Mouse (Mus musculus) heart, postnatal 0 days (tissue): ENCODE results near the gene Cry2. TPM values are rescaled to one million over a fixed set of nuclear protein-coding genes. Genes with fewer than 3 reads are reported as not detected.
A peak's percentile ranks its signal among the peaks of the same experiment; 100 is the strongest.
"Not testable (repeated sequence)": the region's sequence is repeated elsewhere in the genome, so short reads cannot be mapped to it uniquely, and the experiment has no call there.

Experiments used
- ATAC-seq: fragments of 200-750 bp; cut with Nextera tagmentation; 2 replicates; pipeline ENCODE4 v1.8.0; 2017; ENCODE audit warnings: low read depth, moderate number of reproducible peaks, moderate library complexity; ENCODE audit not compliant: insufficient read depth
- DNase-seq: peaks from one replicate; pipeline ENCODE4 v3.0.0-alpha.2; 2016; ENCODE audit warnings: low spot score
- H3K27ac ChIP-seq: fragments of 300-500 bp; sonication (generic); 2 replicates; pipeline ENCODE4 v1.5.1; 2014; ENCODE audit warnings: low read depth, mild to moderate bottlenecking
- H3K27me3 ChIP-seq: fragments of 300-500 bp; sonication (generic); 2 replicates; pipeline ENCODE4 v1.6.1; 2014; ENCODE audit warnings: low read length, mixed read lengths; ENCODE audit not compliant: control insufficient read depth, insufficient read depth
- H3K36me3 ChIP-seq: fragments of 300-500 bp; sonication (generic); replicated peaks from 2 replicates; pipeline ENCODE4 v1.6.1; 2014; ENCODE audit warnings: low read length, mixed read lengths; ENCODE audit not compliant: control insufficient read depth, insufficient read depth
- H3K4me1 ChIP-seq: fragments of 300-500 bp; sonication (generic); 2 replicates; pipeline ENCODE4 v1.6.1; 2014; ENCODE audit warnings: antibody characterized with exemption; ENCODE audit not compliant: control insufficient read depth, insufficient read depth
- H3K4me2 ChIP-seq: fragments of 300-500 bp; sonication (generic); 2 replicates; pipeline ENCODE4 v1.6.1; 2014; ENCODE audit warnings: low read depth, mild to moderate bottlenecking, low read length, moderate library complexity
- H3K4me3 ChIP-seq: fragments of 300-500 bp; sonication (generic); 2 replicates; pipeline ENCODE4 v1.5.1; 2014; ENCODE audit warnings: low read depth, low read length
- H3K9ac ChIP-seq: fragments of 300-500 bp; sonication (generic); replicated peaks from 2 replicates; pipeline ENCODE4 v1.6.1; 2014; ENCODE audit warnings: low read depth, low read length, mixed read lengths
- H3K9me3 ChIP-seq: fragments of 300-500 bp; sonication (generic); replicated peaks from 2 replicates; pipeline ENCODE4 v1.6.1; 2016; ENCODE audit warnings: low read length; ENCODE audit not compliant: control insufficient read depth
- CTCF ChIP-seq: IDR thresholded peaks from 2 replicates; pipeline ENCODE4 v1.5.1; 2016; ENCODE audit warnings: antibody characterized with exemption, control low read depth, low read depth
- EP300 ChIP-seq: IDR thresholded peaks from 2 replicates; pipeline ENCODE4 v1.6.1; 2016; ENCODE audit warnings: antibody characterized with exemption, low read depth
- WGBS: fragments of 180-500 bp; shearing (Covaris S2); extraction: QIAGEN DNeasy Blood & Tissue Kit; methylation state at CpG from one replicate; pipeline ENCODE4 v1.1.7; 2014; 5-methylcytosine and 5-hydroxymethylcytosine counted together
- polyA plus RNA-seq: library from polyadenylated mRNA; unstranded; fragments of >200 nt; fragmentation: Nextera tagmentation; extraction: Ambion mirVana; gene quantifications from 2 replicates; pipeline ENCODE4 v1.2.1, GENCODE M21; 2015
- total RNA-seq: library from RNA; depleted of rRNA; stranded (reverse); fragments of >200 nt; gene quantifications from 2 replicates; pipeline ENCODE4 v1.2.3, GENCODE M21; 2014; ENCODE audit warnings: low replicate concordance

The Cry2 gene
- total and polyA plus RNA-seq, 2 experiments from 2014 or later, result 9.5 to 17.3 TPM

GRCm38 (mm10) chr2:92401091-92401561 is 32.7 kb downstream of the Cry2 start, which contains the start of gene Mapk8ip1:
Mapk8ip1 (minus strand) TSS chr2:92401263.
- peaks cover 23% of the 10 kb centered on the region for H3K36me3 ChIP-seq
- H3K4me3 ChIP-seq, result peak within 1 kb of the TSS; percentile 54
- no peaks in the 10 kb centered on the region for H3K9me3 ChIP-seq
- no peak for TF ChIP-seq EP300
- TF ChIP-seq CTCF, result no peak
- 7% methylated on average over 29 of the region's 59 CpGs for WGBS
- H3K27ac ChIP-seq, result no peak within 1 kb of the TSS
- peak within 1 kb of the TSS; percentile 79 for H3K4me2 ChIP-seq
- ATAC-seq (peak; percentile 72), DNase-seq (no peak)
- H3K27me3 ChIP-seq, result peaks cover 9% of the 10 kb centered on the region
- no peaks in the 10 kb centered on the region for H3K4me1 ChIP-seq
- peak within 1 kb of the TSS; percentile 38 for H3K9ac ChIP-seq

GRCm38 (mm10) chr2:92400682-92401081 is 33.2 kb downstream of the Cry2 start:
- 4% methylated on average over 22 of the region's 22 CpGs for WGBS
- H3K4me3 ChIP-seq, result peak overlapping the region; percentile 54
- no peak overlapping the region for H3K27ac ChIP-seq
- TF ChIP-seq EP300 (no peak), CTCF (no peak)
- no peaks in the 10 kb centered on the region for H3K4me1 ChIP-seq
- ATAC-seq, result 0 out of 2 replicates have a peak, but pooled peaks have one; percentile 7
- DNase-seq, result no peak
- H3K36me3 ChIP-seq, result peaks cover 18% of the 10 kb centered on the region
- peak overlapping the region; percentile 38 for H3K9ac ChIP-seq
- H3K4me2 ChIP-seq, result peak overlapping the region; percentile 79
- no peaks in the 10 kb centered on the region for H3K9me3 ChIP-seq
- H3K27me3 ChIP-seq, result peaks cover 10% of the 10 kb centered on the region

- H3K27ac ChIP-seq, H3K4me3 ChIP-seq, H3K9me3 ChIP-seq, H3K4me1 ChIP-seq, H3K4me2 ChIP-seq, DNase-seq, H3K9ac ChIP-seq, ATAC-seq: not testable (repeated sequence)
- H3K36me3 ChIP-seq, result peaks cover 10% of the 10 kb centered on the region
- H3K27me3 ChIP-seq, result peaks cover 13% of the 10 kb centered on the region
- 74% methylated on average over 4 of the region's 4 CpGs for WGBS
Measured at GRCm38 (mm10) chr2:92399877-92400276, 34.0 kb downstream of the Cry2 start.

GRCm38 (mm10) chr2:92397436-92397835 is 36.4 kb downstream of the Cry2 start:
- Histone ChIP-seq H3K9ac (no peak overlapping the region), H3K4me1 (peaks cover 2% of the 10 kb centered on the region; the same call in 1 of the 2 replicates), H3K27me3 (peaks cover 33% of the 10 kb centered on the region), H3K4me2 (no peak overlapping the region), H3K27ac (no peak overlapping the region), H3K36me3 (no peaks in the 10 kb centered on the region), H3K4me3 (no peak overlapping the region), H3K9me3 (no peaks in the 10 kb centered on the region)
- no peak for TF ChIP-seq EP300
- TF ChIP-seq CTCF, result no peak
- ATAC-seq, result no peak
- 66% methylated on average over 1 of the region's 1 CpGs for WGBS
- no peak for DNase-seq

DNA sequence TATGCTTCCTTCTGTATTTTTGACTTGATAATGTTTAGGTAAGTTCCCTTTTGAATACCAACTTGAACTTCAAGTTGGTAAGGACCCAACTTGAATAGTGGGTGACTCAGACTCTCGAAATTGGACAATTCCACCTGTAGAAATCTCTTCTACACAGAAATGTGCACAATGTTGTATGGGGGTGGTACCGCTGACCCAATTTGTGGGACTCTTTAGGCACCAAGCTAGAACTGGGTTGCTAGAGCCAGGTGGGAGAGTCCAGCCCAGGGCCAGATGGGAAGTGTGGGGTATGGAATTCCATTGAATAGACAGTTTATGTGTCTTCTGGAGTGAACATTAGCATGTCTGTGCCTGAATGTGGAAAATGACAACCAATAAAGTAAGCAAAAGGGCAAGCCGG is 38.3 kb downstream of the Cry2 start:
- no peaks in the 10 kb centered on the region for H3K36me3 ChIP-seq
- ATAC-seq, result no peak
- no peak overlapping the region for H3K4me2 ChIP-seq
- no peak overlapping the region for H3K9ac ChIP-seq
- H3K27ac ChIP-seq, result no peak overlapping the region
- WGBS, result 76% methylated on average over 3 of the region's 3 CpGs
- peaks cover 6% of the 10 kb centered on the region for H3K4me1 ChIP-seq
- DNase-seq, result no peak
- H3K27me3 ChIP-seq, result peaks cover 33% of the 10 kb centered on the region
- no peaks in the 10 kb centered on the region for H3K9me3 ChIP-seq
- H3K4me3 ChIP-seq, result no peak overlapping the region
- TF ChIP-seq CTCF, result no peak
- TF ChIP-seq EP300, result no peak
